Mouse (Mus musculus): Measurements from ENCODE around the gene Gpn3.

DNA sequence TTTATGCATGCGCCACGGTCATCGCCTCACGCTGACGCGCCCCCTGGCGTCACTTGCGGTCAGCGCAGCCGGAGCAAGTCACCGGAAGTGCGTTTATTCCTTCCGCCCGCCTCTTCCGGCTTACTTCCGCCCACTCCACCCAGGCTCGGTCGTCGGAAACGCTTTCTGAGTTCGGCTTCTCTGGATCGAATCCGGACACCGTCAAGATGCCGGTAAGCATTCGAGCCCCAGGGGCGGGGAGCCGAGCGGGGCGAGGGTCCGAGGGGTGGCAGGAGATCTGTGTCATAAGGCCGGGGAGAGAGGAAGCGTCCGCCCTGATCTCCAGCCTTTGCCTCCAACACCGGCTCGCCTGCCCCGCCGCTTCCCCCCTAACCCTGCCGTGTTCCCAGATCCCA lies 20.1 kb downstream of the Gpn3 start, which contains the start of gene Arpc3:
- peak; percentile 89 for TF ChIP-seq CTCF (conservative IDR thresholded peaks at IDR 0.05; ENCODE audit: low read length)
- no peak for TF ChIP-seq NANOG (IDR thresholded peaks at IDR 0.05; ENCODE audit: borderline replicate concordance, low read length)
- TF ChIP-seq POU5F1 (IDR thresholded peaks at IDR 0.05; ENCODE audit: borderline replicate concordance, low read length): no peak

Measured in E14TG2a.4 (cell line).